Mouse (Mus musculus): ENCODE data around the gene Mrto4. TPM values are rescaled to one million over a fixed set of nuclear protein-coding genes. Genes with fewer than 3 reads are reported as not detected.

Gene Mrto4
- polyA plus RNA-seq, 1 experiment from 2014 or later = 88.6 TPM

GRCm38 (mm10) chr4:139373130-139373529 lies 20.8 kb upstream of the Mrto4 start:
- no peak for ATAC-seq (replicated peaks)
- no peaks in the 10 kb centered on the region for H3K9me3 ChIP-seq
- H3K27me3 ChIP-seq (replicated peaks) = no peaks in the 10 kb centered on the region
- no peak overlapping the region for H3K4me3 ChIP-seq
- no peaks in the 10 kb centered on the region for H3K4me1 ChIP-seq
- H3K9ac ChIP-seq = no peak overlapping the region
- 95% methylated on average over 4 of the region's 4 CpGs for WGBS
- H3K36me3 ChIP-seq (replicated peaks) = peaks cover 77% of the 10 kb centered on the region
- no peak overlapping the region for H3K4me2 ChIP-seq
- no peak overlapping the region for H3K27ac ChIP-seq

- Histone ChIP-seq H3K4me2 (no peak overlapping the region), H3K4me1 (no peaks in the 10 kb centered on the region), H3K27ac (no peak overlapping the region), H3K4me3 (no peak overlapping the region), H3K9me3 (no peaks in the 10 kb centered on the region), H3K27me3 (replicated peaks) (no peaks in the 10 kb centered on the region), H3K9ac (no peak overlapping the region), H3K36me3 (replicated peaks) (peaks cover 79% of the 10 kb centered on the region)
- no peak for ATAC-seq (replicated peaks)
- WGBS = 98% methylated on average over 5 of the region's 5 CpGs
These were observed 15.7 kb upstream of the Mrto4 start for GRCm38 (mm10) chr4:139368038-139368437.

- no peaks in the 10 kb centered on the region for H3K4me1 ChIP-seq
- peaks cover 80% of the 10 kb centered on the region for H3K36me3 ChIP-seq (replicated peaks)
- H3K9ac ChIP-seq = no peak overlapping the region
- H3K27ac ChIP-seq = no peak overlapping the region
- H3K4me3 ChIP-seq = no peak overlapping the region
- no peaks in the 10 kb centered on the region for H3K27me3 ChIP-seq (replicated peaks)
- WGBS = 98% methylated on average over 3 of the region's 3 CpGs
- no peak overlapping the region for H3K4me2 ChIP-seq
- ATAC-seq (replicated peaks) = no peak
- no peaks in the 10 kb centered on the region for H3K9me3 ChIP-seq
These were observed 15.0 kb upstream of the Mrto4 start for GRCm38 (mm10) chr4:139367336-139367735.

- H3K9me3 ChIP-seq = no peaks in the 10 kb centered on the region
- H3K36me3 ChIP-seq (replicated peaks) = peaks cover 82% of the 10 kb centered on the region
- no peak overlapping the region for H3K9ac ChIP-seq
- no peak overlapping the region for H3K27ac ChIP-seq
- no peaks in the 10 kb centered on the region for H3K4me1 ChIP-seq
- H3K4me2 ChIP-seq = no peak overlapping the region
- no peak for ATAC-seq (replicated peaks)
- WGBS = 93% methylated on average over 11 of the region's 11 CpGs
- H3K4me3 ChIP-seq = no peak overlapping the region
- H3K27me3 ChIP-seq (replicated peaks) = no peaks in the 10 kb centered on the region
These were observed 8.6 kb upstream of the Mrto4 start for GRCm38 (mm10) chr4:139360761-139361548.

GRCm38 (mm10) chr4:139357211-139357610 lies 4.8 kb upstream of the Mrto4 start:
- H3K4me1 ChIP-seq = peaks cover 10% of the 10 kb centered on the region
- H3K4me2 ChIP-seq = no peak overlapping the region
- WGBS = 89% methylated on average over 3 of the region's 3 CpGs
- no peak overlapping the region for H3K4me3 ChIP-seq
- no peak overlapping the region for H3K27ac ChIP-seq
- H3K9me3 ChIP-seq = no peaks in the 10 kb centered on the region
- peaks cover 50% of the 10 kb centered on the region for H3K36me3 ChIP-seq (replicated peaks)
- no peaks in the 10 kb centered on the region for H3K27me3 ChIP-seq (replicated peaks)
- no peak for ATAC-seq (replicated peaks)
- H3K9ac ChIP-seq = no peak overlapping the region

- Histone ChIP-seq H3K27ac (peak overlapping the region; percentile 91), H3K9me3 (no peaks in the 10 kb centered on the region), H3K9ac (peak overlapping the region; percentile 63), H3K4me2 (peak overlapping the region; percentile 89), H3K36me3 (replicated peaks) (peaks cover 21% of the 10 kb centered on the region), H3K4me1 (peaks cover 25% of the 10 kb centered on the region), H3K27me3 (replicated peaks) (no peaks in the 10 kb centered on the region), H3K4me3 (peak overlapping the region; percentile 63)
- WGBS = 0% methylated on average over 7 of the region's 7 CpGs
- ATAC-seq (replicated peaks) = peak; percentile 53
These were observed 456 bp upstream of the Mrto4 start for GRCm38 (mm10) chr4:139352832-139353231.

- H3K4me1 ChIP-seq = peaks cover 2% of the 10 kb centered on the region
- no peak overlapping the region for H3K9ac ChIP-seq
- no peak overlapping the region for H3K27ac ChIP-seq
- H3K9me3 ChIP-seq = no peaks in the 10 kb centered on the region
- H3K4me2 ChIP-seq = no peak overlapping the region
- no peak for ATAC-seq (replicated peaks)
- H3K36me3 ChIP-seq (replicated peaks) = peaks cover 20% of the 10 kb centered on the region
- H3K27me3 ChIP-seq (replicated peaks) = no peaks in the 10 kb centered on the region
- WGBS = 63% methylated on average over 23 of the region's 23 CpGs
- H3K4me3 ChIP-seq = no peak overlapping the region
These were observed 6.9 kb downstream of the Mrto4 start for GRCm38 (mm10) chr4:139345416-139346019.

- Histone ChIP-seq H3K9ac (no peak overlapping the region), H3K4me2 (no peak overlapping the region), H3K4me1 (no peaks in the 10 kb centered on the region), H3K9me3 (no peaks in the 10 kb centered on the region), H3K36me3 (replicated peaks) (peaks cover 16% of the 10 kb centered on the region), H3K27ac (no peak overlapping the region), H3K4me3 (no peak overlapping the region), H3K27me3 (replicated peaks) (no peaks in the 10 kb centered on the region)
- 71% methylated on average over 5 of the region's 5 CpGs for WGBS
- ATAC-seq (replicated peaks) = no peak
These were observed 8.7 kb downstream of the Mrto4 start for GRCm38 (mm10) chr4:139343718-139344117.

GRCm38 (mm10) chr4:139341556-139342233 lies 10.7 kb downstream of the Mrto4 start:
- H3K4me1 ChIP-seq = no peaks in the 10 kb centered on the region
- H3K4me2 ChIP-seq = no peak overlapping the region
- peaks cover 15% of the 10 kb centered on the region for H3K27me3 ChIP-seq (replicated peaks)
- no peaks in the 10 kb centered on the region for H3K9me3 ChIP-seq
- no peak overlapping the region for H3K4me3 ChIP-seq
- no peak overlapping the region for H3K9ac ChIP-seq
- WGBS = 81% methylated on average over 7 of the region's 7 CpGs
- no peak overlapping the region for H3K27ac ChIP-seq
- no peak for ATAC-seq (replicated peaks)
- 0 out of 2 replicates have a peak, but pooled peaks cover under 1% of the 10 kb centered on the region for H3K36me3 ChIP-seq (replicated peaks)

- Histone ChIP-seq H3K27ac (no peak overlapping the region), H3K4me3 (no peak overlapping the region), H3K4me1 (no peaks in the 10 kb centered on the region), H3K27me3 (replicated peaks) (peaks cover 15% of the 10 kb centered on the region), H3K4me2 (no peak overlapping the region), H3K9ac (no peak overlapping the region), H3K9me3 (no peaks in the 10 kb centered on the region), H3K36me3 (replicated peaks) (no peaks in the 10 kb centered on the region)
- ATAC-seq (replicated peaks) = no peak
- WGBS = 81% methylated on average over 4 of the region's 4 CpGs
These were observed 11.5 kb downstream of the Mrto4 start for GRCm38 (mm10) chr4:139340835-139341234.

- H3K9me3 ChIP-seq = no peaks in the 10 kb centered on the region
- ATAC-seq (replicated peaks) = no peak
- H3K36me3 ChIP-seq (replicated peaks) = no peaks in the 10 kb centered on the region
- H3K4me3 ChIP-seq = no peak overlapping the region
- 58% methylated on average over 33 of the region's 33 CpGs for WGBS
- no peak overlapping the region for H3K9ac ChIP-seq
- no peaks in the 10 kb centered on the region for H3K4me1 ChIP-seq
- H3K4me2 ChIP-seq = no peak overlapping the region
- H3K27me3 ChIP-seq (replicated peaks) = peaks cover 15% of the 10 kb centered on the region
- H3K27ac ChIP-seq = no peak overlapping the region
These were observed 14.2 kb downstream of the Mrto4 start for GRCm38 (mm10) chr4:139338145-139338544.

- 27% methylated on average over 24 of the region's 24 CpGs for WGBS
- ATAC-seq (replicated peaks) = no peak
- H3K9me3 ChIP-seq = no peaks in the 10 kb centered on the region
These were observed 15.4 kb downstream of the Mrto4 start for GRCm38 (mm10) chr4:139336822-139337483.

More at GRCm38 (mm10) chr4:139336822-139337483, 15.4 kb downstream of the Mrto4 start:
- Histone ChIP-seq H3K36me3 (replicated peaks) (no peaks in the 10 kb centered on the region), H3K9ac (no peak overlapping the region), H3K4me2 (peak overlapping the region; percentile 29), H3K27ac (no peak overlapping the region), H3K4me1 (no peaks in the 10 kb centered on the region), H3K27me3 (replicated peaks) (peaks cover 18% of the 10 kb centered on the region), H3K4me3 (no peak overlapping the region)

Measured in midbrain, embryonic 15.5 days (tissue).